In genomic region chr4:124477870-124478301, GRCm38 (mm10) we compare ENCODE assay signal across 8 mouse cellular contexts.
DNase-seq lines count a peak whose midpoint lies in the region; ATAC-seq lines count a peak whose summit lies in the region.

No protein-coding gene starts in this region.

- ATAC-seq in forebrain, embryonic 16.5 days = no peak
- no peak for ATAC-seq in midbrain, embryonic 16.5 days
- ATAC-seq in inflammation-experienced regulatory T-cells, adult 6 months = no peak
- no peak for ATAC-seq in megakaryocyte-erythroid progenitor cell, adult 5-6 weeks (replicated peaks; ENCODE audit: low FRiP score, low TSS enrichment, poor library complexity, severe bottlenecking)

- H3K27me3 ChIP-seq in forebrain, embryonic 16.5 days (replicated peaks; ENCODE audit: control insufficient read depth, insufficient read depth, low read length) = 0 out of 2 replicates have a peak, but pooled peaks cover 2% of the 10 kb centered on the region
- H3K27me3 ChIP-seq in midbrain, embryonic 16.5 days (ENCODE audit: control insufficient read depth, insufficient read depth, low read depth, low read length) = peaks cover 8% of the 10 kb centered on the region

- peak overlapping the region; percentile 48 for H3K4me2 ChIP-seq in forebrain, embryonic 16.5 days (ENCODE audit: low read length)
- H3K4me2 ChIP-seq in midbrain, embryonic 16.5 days (ENCODE audit: low read length) = peak overlapping the region; percentile 48

- H3K9ac ChIP-seq in forebrain, embryonic 16.5 days (replicated peaks; ENCODE audit: low read depth, low read length) = peak overlapping the region; percentile 41
- no peak overlapping the region for H3K9ac ChIP-seq in midbrain, embryonic 16.5 days (ENCODE audit: low read depth, low read length)

- 3% methylated on average over 20 of the region's 22 CpGs for WGBS in forebrain, embryonic 16.5 days
- WGBS in midbrain, embryonic 16.5 days = under 1% methylated on average over 20 of the region's 22 CpGs

- no peaks in the 10 kb centered on the region for H3K36me3 ChIP-seq in forebrain, embryonic 16.5 days (ENCODE audit: control insufficient read depth, insufficient read depth)
- H3K36me3 ChIP-seq in midbrain, embryonic 16.5 days (ENCODE audit: control insufficient read depth, insufficient read depth, low read length) = no peaks in the 10 kb centered on the region

- DNase-seq in adrenal gland, postnatal 14 days = peak; percentile 17
- DNase-seq in adrenal gland, postnatal 25 days = no peak
- DNase-seq in kidney, postnatal 25 days = peak; percentile 64 to 69
- DNase-seq in layer of hippocampus, adult 9-10 months (ENCODE audit: low spot score) = no peak

- peaks cover 17% of the 10 kb centered on the region for H3K4me1 ChIP-seq in forebrain, embryonic 16.5 days (replicated peaks; ENCODE audit: control insufficient read depth, insufficient read depth, low read length)
- peaks cover 5% of the 10 kb centered on the region; the same call in 1 of the 2 replicates for H3K4me1 ChIP-seq in midbrain, embryonic 16.5 days (ENCODE audit: control insufficient read depth, insufficient read depth, low read length)

- H3K4me3 ChIP-seq in forebrain, embryonic 16.5 days (replicated peaks; ENCODE audit: low read length) = peak overlapping the region; percentile 19; the same call in 1 of the 2 replicates
- no peak overlapping the region for H3K4me3 ChIP-seq in midbrain, embryonic 16.5 days (ENCODE audit: low read depth, low read length)

- no peak overlapping the region; the same call in 1 of the 2 replicates for H3K27ac ChIP-seq in forebrain, embryonic 16.5 days (ENCODE audit: low read length)
- no peak overlapping the region for H3K27ac ChIP-seq in midbrain, embryonic 16.5 days (ENCODE audit: low read length)

- H3K9me3 ChIP-seq in forebrain, embryonic 16.5 days (ENCODE audit: control insufficient read depth, low read length) = no peaks in the 10 kb centered on the region
- H3K9me3 ChIP-seq in midbrain, embryonic 16.5 days (replicated peaks; ENCODE audit: control insufficient read depth, low read length, poor library complexity, severe bottlenecking) = no peaks in the 10 kb centered on the region

Comparison
In these comparisons a context has a peak if more than half of its experiments do, and no peak if none do; other contexts are left out.
1. DNase-seq: peak in adrenal gland, postnatal 14 days (single experiment) and kidney, postnatal 25 days (2 of 2); none in adrenal gland, postnatal 25 days (single experiment) and layer of hippocampus, adult 9-10 months (single experiment).